Mouse (Mus musculus) midbrain, embryonic 12.5 days (tissue): ENCODE measurements around the gene Dhx9. TPM values are rescaled to one million over a fixed set of nuclear protein-coding genes. Genes with fewer than 3 reads are reported as not detected.
"Not testable (repeated sequence)": the region's sequence is repeated elsewhere in the genome, so short reads cannot be mapped to it uniquely, and the experiment has no call there.

Experiments used
- ATAC-seq: fragments of 200-750 bp; cut with Nextera tagmentation; 2 replicates; pipeline ENCODE4 v1.8.0; 2017; ENCODE audit warnings: low read depth, moderate TSS enrichment, moderate library complexity; ENCODE audit not compliant: low FRiP score
- H3K27ac ChIP-seq: fragments of 300-500 bp; sonication (generic); replicated peaks from 2 replicates; pipeline ENCODE4 v1.5.1; 2016; ENCODE audit warnings: mild to moderate bottlenecking
- H3K27me3 ChIP-seq: fragments of 300-500 bp; sonication (generic); 2 replicates; pipeline ENCODE4 v1.6.1; 2016; ENCODE audit warnings: mild to moderate bottlenecking
- H3K36me3 ChIP-seq: fragments of 300-500 bp; sonication (generic); 2 replicates; pipeline ENCODE4 v1.6.1; 2016
- H3K4me1 ChIP-seq: fragments of 300-500 bp; sonication (generic); 2 replicates; pipeline ENCODE4 v1.6.1; 2016
- H3K4me2 ChIP-seq: fragments of 300-500 bp; sonication (generic); replicated peaks from 2 replicates; pipeline ENCODE4 v1.6.1; 2016; ENCODE audit warnings: mild to moderate bottlenecking, moderate library complexity
- H3K4me3 ChIP-seq: fragments of 300-500 bp; sonication (generic); 2 replicates; pipeline ENCODE4 v1.5.1; 2016; ENCODE audit warnings: mild to moderate bottlenecking
- H3K9ac ChIP-seq: fragments of 300-500 bp; sonication (generic); replicated peaks from 2 replicates; pipeline ENCODE4 v1.6.1; 2016; ENCODE audit warnings: mild to moderate bottlenecking, moderate library complexity
- H3K9me3 ChIP-seq: fragments of 300-500 bp; sonication (generic); 2 replicates; pipeline ENCODE4 v1.6.1; 2016; ENCODE audit warnings: mild to moderate bottlenecking
- WGBS: fragments of 180-500 bp; shearing (Covaris S2); methylation state at CpG from one replicate; pipeline ENCODE4 v1.1.7; 2016; 5-methylcytosine and 5-hydroxymethylcytosine counted together
- polyA plus RNA-seq: library from polyadenylated mRNA; unstranded; fragments of >200 nt; fragmentation: Nextera tagmentation; extraction: Ambion mirVana; gene quantifications from 2 replicates; pipeline ENCODE4 v1.2.1, GENCODE M21; 2016

Gene Dhx9
- polyA plus RNA-seq, 1 experiment from 2014 or later: 50.3 TPM

DNA sequence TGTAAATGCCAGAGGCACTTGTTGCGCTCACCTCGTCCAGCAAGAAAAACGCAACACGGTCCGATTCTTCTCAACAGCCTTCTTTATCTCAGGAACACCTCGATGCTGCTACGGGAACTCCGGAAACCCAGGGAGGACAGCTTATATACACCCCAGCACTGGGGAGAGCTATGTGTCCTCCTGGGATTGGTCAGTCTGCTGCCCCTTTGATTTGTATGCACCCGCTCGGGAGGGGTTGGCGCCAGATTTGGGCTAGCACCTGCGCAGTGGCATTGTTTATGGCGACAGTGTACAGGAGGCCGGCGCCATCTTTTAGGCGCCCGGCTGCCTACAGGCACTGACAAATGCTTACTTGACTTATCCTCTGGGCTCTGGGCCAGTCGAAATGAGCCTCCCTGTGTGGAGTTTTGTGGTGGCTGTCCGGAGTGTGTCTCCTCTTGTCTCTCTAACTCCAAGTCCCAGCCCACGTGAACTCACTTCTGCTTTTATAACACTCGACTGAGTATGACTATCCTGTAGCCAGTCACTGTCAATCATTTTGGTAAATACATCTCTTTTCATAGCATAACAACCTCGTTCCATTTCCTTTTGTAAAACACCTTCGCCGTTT, 73.2 kb downstream of the Dhx9 start:
- H3K4me3 ChIP-seq, H3K27ac ChIP-seq, ATAC-seq, H3K36me3 ChIP-seq, H3K9ac ChIP-seq, H3K27me3 ChIP-seq, H3K4me2 ChIP-seq, H3K9me3 ChIP-seq, H3K4me1 ChIP-seq: not testable (repeated sequence)
- 92% methylated on average over 24 of the region's 24 CpGs for WGBS

GRCm38 (mm10) chr1:153413397-153414020, 74.0 kb downstream of the Dhx9 start:
- not testable (repeated sequence) for H3K9me3 ChIP-seq, H3K36me3 ChIP-seq, H3K4me3 ChIP-seq, H3K27me3 ChIP-seq, H3K4me1 ChIP-seq, H3K4me2 ChIP-seq, H3K27ac ChIP-seq, H3K9ac ChIP-seq, ATAC-seq
- whole genome bisulfite sequencing: 86% methylated on average over 13 of the region's 13 CpGs

DNA sequence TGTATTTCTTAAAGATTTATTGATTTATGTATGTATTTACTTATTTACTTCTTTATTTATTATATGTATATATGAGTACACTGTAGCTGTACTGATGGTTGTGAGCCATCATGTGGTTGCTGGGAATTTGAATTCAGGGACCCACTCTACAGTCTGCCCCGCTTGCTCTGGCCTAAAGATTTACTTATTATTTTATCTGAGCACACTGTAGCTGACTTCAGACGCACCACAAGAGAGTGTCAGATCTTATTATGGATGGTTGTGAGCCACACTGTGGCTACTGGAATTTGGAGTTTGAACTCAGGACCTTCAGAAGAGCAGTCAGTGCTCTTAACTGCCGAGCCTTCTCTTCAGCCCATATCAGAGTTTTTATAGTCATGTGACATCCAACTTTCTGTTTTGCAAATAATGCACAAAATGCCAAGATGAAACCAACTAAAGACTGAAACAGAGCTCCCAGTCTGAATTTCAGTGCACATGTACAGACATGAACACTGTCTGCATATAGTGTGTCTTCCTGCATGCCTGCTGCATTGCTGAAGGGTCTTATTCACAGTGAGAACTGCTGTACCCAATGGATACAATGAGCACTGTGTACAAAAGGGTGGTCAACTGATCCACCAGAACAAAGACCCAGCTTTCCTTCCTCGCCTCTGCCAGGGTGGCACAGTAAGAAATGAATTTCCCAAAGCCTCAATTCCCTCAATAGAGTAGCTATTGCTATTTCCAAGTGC, 74.6 kb downstream of the Dhx9 start:
- H3K4me1 ChIP-seq, H3K4me2 ChIP-seq, H3K27me3 ChIP-seq, H3K9me3 ChIP-seq, ATAC-seq, H3K27ac ChIP-seq, H3K9ac ChIP-seq, H3K4me3 ChIP-seq, H3K36me3 ChIP-seq: not testable (repeated sequence)
- 85% methylated on average over 3 of the region's 4 CpGs for WGBS

GRCm38 (mm10) chr1:153411723-153412122, 75.7 kb downstream of the Dhx9 start:
- no peak overlapping the region for H3K9ac ChIP-seq
- H3K27me3 ChIP-seq: no peaks in the 10 kb centered on the region
- H3K4me1 ChIP-seq: no peaks in the 10 kb centered on the region
- no peak overlapping the region for H3K27ac ChIP-seq
- no peaks in the 10 kb centered on the region for H3K9me3 ChIP-seq
- no peaks in the 10 kb centered on the region for H3K36me3 ChIP-seq
- no peak for ATAC-seq
- 91% methylated on average over 6 of the region's 6 CpGs for WGBS
- H3K4me2 ChIP-seq: no peak overlapping the region
- H3K4me3 ChIP-seq: no peak overlapping the region

- not testable (repeated sequence) for ATAC-seq, H3K27me3 ChIP-seq, H3K36me3 ChIP-seq, H3K27ac ChIP-seq, H3K4me2 ChIP-seq, H3K9me3 ChIP-seq, H3K9ac ChIP-seq, H3K4me1 ChIP-seq, H3K4me3 ChIP-seq
- WGBS: 100% methylated on average over 2 of the region's 4 CpGs
Measured at GRCm38 (mm10) chr1:153410915-153411314, 76.5 kb downstream of the Dhx9 start.

DNA sequence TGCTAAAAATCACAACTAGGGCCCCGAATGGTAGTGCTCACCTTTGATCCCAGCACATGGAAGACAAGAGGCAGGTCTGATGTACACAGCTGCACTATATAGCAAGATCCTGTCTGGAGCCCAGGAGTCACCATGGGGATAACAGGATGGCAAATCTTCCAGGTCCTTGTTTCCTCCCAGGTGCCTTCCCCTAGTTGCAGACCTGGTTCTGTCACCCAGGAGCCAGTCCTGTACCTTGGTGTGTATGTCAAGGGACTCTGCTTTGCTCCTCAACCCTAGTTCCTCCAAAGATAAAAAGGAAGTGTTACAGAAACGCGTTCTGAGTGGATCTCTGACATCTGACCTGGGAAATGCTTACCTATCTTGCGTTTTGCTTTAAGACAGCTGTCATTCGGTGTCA, 79.2 kb downstream of the Dhx9 start:
- not testable (repeated sequence) for H3K36me3 ChIP-seq, H3K4me1 ChIP-seq, H3K4me3 ChIP-seq, H3K27me3 ChIP-seq, H3K9ac ChIP-seq, ATAC-seq, H3K9me3 ChIP-seq, H3K4me2 ChIP-seq, H3K27ac ChIP-seq
- WGBS: 83% methylated on average over 5 of the region's 5 CpGs

GRCm38 (mm10) chr1:153407641-153408040, 79.8 kb downstream of the Dhx9 start:
- not testable (repeated sequence) for ATAC-seq, H3K9me3 ChIP-seq, H3K27ac ChIP-seq, H3K36me3 ChIP-seq, H3K4me2 ChIP-seq, H3K4me3 ChIP-seq, H3K27me3 ChIP-seq, H3K4me1 ChIP-seq, H3K9ac ChIP-seq
- WGBS: 83% methylated on average over 11 of the region's 11 CpGs

Other genes starting within 250 kb of the Dhx9 start
- gene Lamc1, start 154.9 kb downstream of the Dhx9 start, polyA plus RNA-seq: 25.0 and 26.9 TPM in 2 replicates
- gene Shcbp1l, start 62.5 kb downstream of the Dhx9 start, polyA plus RNA-seq: 0.17 and 0.22 TPM in 2 replicates
- gene Npl, start 62.4 kb upstream of the Dhx9 start, polyA plus RNA-seq: 16.3 and 16.7 TPM in 2 replicates
- 24.5 and 26.4 TPM in 2 replicates for gene Rgs8, start 165.4 kb upstream of the Dhx9 start, polyA plus RNA-seq